Mouse (Mus musculus) MEL (cell line): ENCODE measurements around the gene Crygd. TPM values are rescaled to one million over a fixed set of nuclear protein-coding genes. Genes with fewer than 3 reads are reported as not detected.

Experiments used
- DNase-seq: peaks from one replicate; pipeline ENCODE4 v3.0.0; 2011; ENCODE audit warnings: low read depth, low spot score
- H3K27ac ChIP-seq: 2 replicates; pipeline ENCODE4 v1.5.1; 2012; ENCODE audit warnings: low read depth, mild to moderate bottlenecking, control low read depth, low read length, moderate library complexity; ENCODE audit not compliant: control insufficient read depth
- H3K27me3 ChIP-seq, 2 experiments: fragments of 150-350 bp in 1 of 2; sonication (generic) in 1 of 2; 2 replicates each; pipeline ENCODE4 v1.6.1; 2012; ENCODE audit warnings: low read length in 2 of 2, mild to moderate bottlenecking in 2 of 2, improper control_type of control experiment in 1 of 2, moderate library complexity in 1 of 2; ENCODE audit not compliant: insufficient read depth in 2 of 2, control insufficient read depth in 1 of 2
- H3K36me3 ChIP-seq, 2 experiments: 2 replicates each; pipeline ENCODE4 v1.6.1; 2012 to 2014; ENCODE audit warnings: low read length in 2 of 2, improper control_type of control experiment in 1 of 2, inconsistent platforms in 1 of 2, mild to moderate bottlenecking in 1 of 2; ENCODE audit not compliant: insufficient read depth in 2 of 2, control insufficient read depth in 1 of 2
- H3K4me1 ChIP-seq, 2 experiments: fragments of 150-350 bp in 1 of 2; sonication (generic) in 1 of 2; 2 replicates each; pipeline ENCODE4 v1.6.1; 2012; ENCODE audit warnings: low read length in 2 of 2, improper control_type of control experiment in 1 of 2, mild to moderate bottlenecking in 1 of 2; ENCODE audit not compliant: insufficient read depth in 2 of 2, control insufficient read depth in 1 of 2
- H3K4me3 ChIP-seq, 2 experiments: fragments of 150-350 bp in 1 of 2; sonication (generic) in 1 of 2; 2 replicates each; pipeline ENCODE4 v1.5.1; 2012; ENCODE audit warnings: low read depth in 2 of 2, low read length in 2 of 2, mild to moderate bottlenecking in 2 of 2, moderate library complexity in 2 of 2, control low read depth in 1 of 2, improper control_type of control experiment in 1 of 2; ENCODE audit not compliant: control insufficient read depth in 1 of 2, insufficient read depth in 1 of 2
- H3K79me2 ChIP-seq: 2 replicates; pipeline ENCODE4 v1.6.1; 2012; ENCODE audit warnings: mild to moderate bottlenecking, low read length, moderate library complexity; ENCODE audit not compliant: control insufficient read depth, poor library complexity, insufficient read depth
- H3K9ac ChIP-seq: 2 replicates; pipeline ENCODE4 v1.6.1; 2012; ENCODE audit warnings: low read depth, mild to moderate bottlenecking, control low read depth, low read length, moderate library complexity; ENCODE audit not compliant: control insufficient read depth, poor library complexity, severe bottlenecking
- H3K9me3 ChIP-seq: fragments of 150-350 bp; sonication (generic); replicated peaks from 2 replicates; pipeline ENCODE4 v1.6.1; 2012; ENCODE audit warnings: mild to moderate bottlenecking, low read length, improper control_type of control experiment, moderate library complexity; ENCODE audit not compliant: insufficient read depth
- CTCF ChIP-seq, 3 experiments: IDR thresholded peaks in 2 of 3; conservative IDR thresholded peaks in 1 of 3; 2 replicates each; pipeline ENCODE4 v1.5.1; 2011 to 2012; ENCODE audit warnings: low read length in 3 of 3, low read depth in 2 of 3, mild to moderate bottlenecking in 2 of 3, improper control_type of control experiment in 1 of 3, inconsistent platforms in 1 of 3, mixed read lengths in 1 of 3, moderate library complexity in 1 of 3; ENCODE audit not compliant: control insufficient read depth in 1 of 3, insufficient read depth in 1 of 3, poor library complexity in 1 of 3, severe bottlenecking in 1 of 3
- ELF1 ChIP-seq: IDR thresholded peaks from 2 replicates; pipeline ENCODE4 v1.6.1; 2014; ENCODE audit warnings: low read depth, mild to moderate bottlenecking, inconsistent platforms, low read length, improper control_type of control experiment, moderate library complexity
- GABPA ChIP-seq: IDR thresholded peaks from 2 replicates; pipeline ENCODE4 v1.6.1; 2012; ENCODE audit warnings: low read depth, mild to moderate bottlenecking, inconsistent platforms, low read length, improper control_type of control experiment, moderate library complexity
- GATA1 ChIP-seq: IDR thresholded peaks from 2 replicates; pipeline ENCODE4 v1.6.1; 2011; ENCODE audit warnings: low read depth, low read length, improper control_type of control experiment
- JUND ChIP-seq: IDR thresholded peaks from 2 replicates; pipeline ENCODE4 v1.6.1; 2011; ENCODE audit warnings: low read depth, mild to moderate bottlenecking, improper control_type of control experiment, low read length
- MAFK ChIP-seq: IDR thresholded peaks from 2 replicates; pipeline ENCODE4 v1.6.1; 2011; ENCODE audit warnings: low read depth, mild to moderate bottlenecking, low read length, improper control_type of control experiment, borderline replicate concordance
- MEF2A ChIP-seq: IDR thresholded peaks from 2 replicates; pipeline ENCODE4 v1.6.1; 2014; ENCODE audit warnings: low read depth, mild to moderate bottlenecking, inconsistent platforms, low read length, improper control_type of control experiment; ENCODE audit not compliant: poor library complexity, insufficient replicate concordance, severe bottlenecking; ENCODE audit errors: extremely low read depth
- MYB ChIP-seq: IDR thresholded peaks from 2 replicates; pipeline ENCODE4 v1.6.1; 2011; ENCODE audit warnings: mild to moderate bottlenecking, low read depth, low read length, improper control_type of control experiment
- MYC ChIP-seq: IDR thresholded peaks from 2 replicates; pipeline ENCODE4 v1.6.1; 2011; ENCODE audit warnings: low read depth, mild to moderate bottlenecking, low read length, improper control_type of control experiment, moderate library complexity
- NRF1 ChIP-seq: IDR thresholded peaks from 2 replicates; pipeline ENCODE4 v1.6.1; 2014; ENCODE audit warnings: low read depth, mild to moderate bottlenecking, inconsistent platforms, low read length, improper control_type of control experiment, moderate library complexity; ENCODE audit not compliant: poor library complexity, insufficient read depth, severe bottlenecking
- POLR2A ChIP-seq, 2 experiments: IDR thresholded peaks; 2 replicates each; pipeline ENCODE4 v1.6.1; 2011 to 2012; ENCODE audit warnings: low read length in 2 of 2, mild to moderate bottlenecking in 2 of 2, control low read depth in 1 of 2, improper control_type of control experiment in 1 of 2, low read depth in 1 of 2, moderate library complexity in 1 of 2; ENCODE audit not compliant: control insufficient read depth in 1 of 2, insufficient read depth in 1 of 2, poor library complexity in 1 of 2
- RCOR1 ChIP-seq: IDR thresholded peaks from 2 replicates; pipeline ENCODE4 v1.6.1; 2012; ENCODE audit warnings: low read depth, mild to moderate bottlenecking, inconsistent platforms, low read length, improper control_type of control experiment
- SMC3 ChIP-seq: IDR thresholded peaks from 2 replicates; pipeline ENCODE4 v1.6.1; 2011; ENCODE audit warnings: low read depth, low read length, improper control_type of control experiment
- TBP ChIP-seq: IDR thresholded peaks from 2 replicates; pipeline ENCODE4 v1.8.0; 2011; ENCODE audit warnings: low read depth, low read length, improper control_type of control experiment
- UBTF ChIP-seq: IDR thresholded peaks from 2 replicates; pipeline ENCODE4 v1.6.1; 2012; ENCODE audit warnings: low read depth, mild to moderate bottlenecking, inconsistent platforms, low read length, improper control_type of control experiment, moderate library complexity, borderline replicate concordance; ENCODE audit not compliant: insufficient read depth
- USF1 ChIP-seq: IDR thresholded peaks from 2 replicates; pipeline ENCODE4 v1.6.1; 2014; ENCODE audit warnings: low read depth, mild to moderate bottlenecking, inconsistent platforms, low read length, improper control_type of control experiment, moderate library complexity
- polyA plus RNA-seq, 2 experiments: library from polyadenylated mRNA; stranded (reverse) in 1 of 2; unstranded in 1 of 2; fragments of >175 nt in 1 of 2; fragments of >200 nt in 1 of 2; gene quantifications; 2 replicates each; pipeline versions ENCODE4 v1.2.1 to v1.2.4; 2012; ENCODE audit warnings: low replicate concordance in 2 of 2, low read depth in 1 of 2; ENCODE audit not compliant: insufficient read length in 2 of 2, insufficient read depth in 1 of 2, missing spikeins in 1 of 2
- total RNA-seq: library from RNA; depleted of rRNA; stranded (reverse); fragments of 300-350 nt; gene quantifications from 2 replicates; pipeline ENCODE4 v1.2.3, GENCODE M21; 2012

Crygd gene
- total and polyA plus RNA-seq, 3 experiments = not detected

GRCm38 (mm10) chr1:65103273-65103672, 40.0 kb upstream of the Crygd start, which contains the start of gene Cryga:
TSS of gene Cryga (minus strand) at chr1:65103373.
- Histone ChIP-seq H3K79me2 (no peaks in the 10 kb centered on the region), H3K4me3 (no peak within 1 kb of the TSS)
- TF ChIP-seq JUND (no peak), GATA1 (no peak), MYB (no peak), UBTF (no peak)
- TF ChIP-seq, all 39 proteins: peak for 0
- Histone ChIP-seq H3K9ac (no peak within 1 kb of the TSS), H3K27me3 (no peaks in the 10 kb centered on the region; a peak in 1 of 4 replicates), H3K27ac (no peak within 1 kb of the TSS), H3K4me1 (no peaks in the 10 kb centered on the region), H3K36me3 (no peaks in the 10 kb centered on the region), H3K9me3 (no peaks in the 10 kb centered on the region)
- DNase-seq = no peak

GRCm38 (mm10) chr1:65096953-65097352, 33.7 kb upstream of the Crygd start:
- no peaks in the 10 kb centered on the region for H3K9me3 ChIP-seq
- no peak overlapping the region for H3K9ac ChIP-seq
- H3K4me1 ChIP-seq = no peaks in the 10 kb centered on the region
- no peak overlapping the region for H3K4me3 ChIP-seq
- TF ChIP-seq USF1 = no peak
- no peak for TF ChIP-seq NRF1
- TF ChIP-seq MAFK = no peak
- no peak for TF ChIP-seq CTCF (IDR thresholded peaks at IDR 0.05 in 2 of 3, conservative IDR thresholded peaks at IDR 0.05 in 1 of 3; ENCODE audit: control insufficient read depth in 1 of 3, insufficient read depth in 1 of 3, low read depth in 2 of 3, low read length in 3 of 3, poor library complexity in 1 of 3, severe bottlenecking in 1 of 3)
- no peak for TF ChIP-seq RCOR1
- no peak for TF ChIP-seq MYB
- no peak for TF ChIP-seq MEF2A
- TF ChIP-seq TBP = no peak
- TF ChIP-seq SMC3 = no peak
- TF ChIP-seq MYC = no peak
- TF ChIP-seq POLR2A (IDR thresholded peaks at IDR 0.05; ENCODE audit: control insufficient read depth in 1 of 2, insufficient read depth in 1 of 2, low read depth in 1 of 2, low read length in 2 of 2, poor library complexity in 1 of 2) = no peak
- TF ChIP-seq GABPA = no peak
- no peak for TF ChIP-seq ELF1
- H3K27me3 ChIP-seq = no peaks in the 10 kb centered on the region
- no peak for DNase-seq
- no peaks in the 10 kb centered on the region for H3K79me2 ChIP-seq
- H3K36me3 ChIP-seq = no peaks in the 10 kb centered on the region
- no peak overlapping the region for H3K27ac ChIP-seq
